Mouse (Mus musculus) spleen, postnatal 14 days (tissue): ENCODE data around the gene Kpnb1.
A peak's percentile ranks its signal among the peaks of the same experiment; 100 is the strongest.
"Not testable (repeated sequence)": the region's sequence is repeated elsewhere in the genome, so short reads cannot be mapped to it uniquely, and the experiment has no call there.

Experiments used
- DNase-seq, 2 experiments: peaks; one replicate each; pipeline ENCODE4 v3.0.0; 2021 to 2022; ENCODE audit warnings: low spot score in 2 of 2

Gene Kpnb1

GRCm38 (mm10) chr11:97187764-97188642 is at the start of gene Kpnb1:
Kpnb1 (minus strand) TSS chr11:97187881.
- DNase-seq = peak; percentile 96 to 98

GRCm38 (mm10) chr11:97232436-97232835 is 44.8 kb upstream of the Kpnb1 start:
- DNase-seq = no peak

GRCm38 (mm10) chr11:97229396-97229795 is 41.7 kb upstream of the Kpnb1 start:
- no peak for DNase-seq

GRCm38 (mm10) chr11:97228985-97229384 is 41.3 kb upstream of the Kpnb1 start:
- no peak for DNase-seq

GRCm38 (mm10) chr11:97226131-97226530 is 38.5 kb upstream of the Kpnb1 start:
- no peak for DNase-seq

GRCm38 (mm10) chr11:97223485-97223884 is 35.8 kb upstream of the Kpnb1 start:
- no peak for DNase-seq

- DNase-seq = no peak
These were observed 33.9 kb upstream of the Kpnb1 start for GRCm38 (mm10) chr11:97221611-97222010.

- DNase-seq = no peak
These were observed 32.5 kb upstream of the Kpnb1 start for GRCm38 (mm10) chr11:97220211-97220610.

GRCm38 (mm10) chr11:97214411-97214810 is 26.7 kb upstream of the Kpnb1 start:
- DNase-seq = no peak

- no peak for DNase-seq
These were observed 23.2 kb upstream of the Kpnb1 start for GRCm38 (mm10) chr11:97210728-97211400.

- DNase-seq = no peak
These were observed 19.3 kb upstream of the Kpnb1 start for GRCm38 (mm10) chr11:97207011-97207422.

GRCm38 (mm10) chr11:97199519-97199918 is 11.8 kb upstream of the Kpnb1 start:
- no peak for DNase-seq

- peak; percentile 49 to 63 for DNase-seq
These were observed 10.9 kb upstream of the Kpnb1 start for GRCm38 (mm10) chr11:97198601-97199000.

GRCm38 (mm10) chr11:97197021-97197420 is 9.3 kb upstream of the Kpnb1 start:
- DNase-seq = no peak

- no peak for DNase-seq
These were observed 8.9 kb upstream of the Kpnb1 start for GRCm38 (mm10) chr11:97196541-97196940.

- DNase-seq = no peak
These were observed 4.9 kb upstream of the Kpnb1 start for GRCm38 (mm10) chr11:97192621-97192951.

- DNase-seq = no peak
These were observed 4.4 kb upstream of the Kpnb1 start for GRCm38 (mm10) chr11:97191915-97192620.

GRCm38 (mm10) chr11:97190992-97191391 is 3.3 kb upstream of the Kpnb1 start:
- no peak for DNase-seq

GRCm38 (mm10) chr11:97189645-97190044 is 2.0 kb upstream of the Kpnb1 start:
- not testable (repeated sequence) for DNase-seq

GRCm38 (mm10) chr11:97189231-97189630 is 1.6 kb upstream of the Kpnb1 start:
- no peak for DNase-seq

GRCm38 (mm10) chr11:97188643-97188955 is 918 bp upstream of the Kpnb1 start:
- no peak for DNase-seq

- peak; percentile 97 for DNase-seq
These were observed 526 bp downstream of the Kpnb1 start for GRCm38 (mm10) chr11:97186947-97187763.
